Mouse (Mus musculus) forebrain, postnatal 0 days (tissue): ENCODE data around the gene Pomgnt2. TPM values are rescaled to one million over a fixed set of nuclear protein-coding genes. Genes with fewer than 3 reads are reported as not detected.
A peak's percentile ranks its signal among the peaks of the same experiment; 100 is the strongest.

Experiments used
- ATAC-seq: fragments of 200-750 bp; cut with Nextera tagmentation; 2 replicates; pipeline ENCODE4 v1.8.0; 2017; ENCODE audit warnings: mild to moderate bottlenecking, moderate library complexity
- DNase-seq: peaks from one replicate; pipeline ENCODE4 v3.0.0-alpha.2; 2015
- H3K27ac ChIP-seq: fragments of 300-500 bp; sonication (generic); 2 replicates; pipeline ENCODE4 v1.5.1; 2014; ENCODE audit warnings: low read depth, mild to moderate bottlenecking, antibody characterized with exemption, low read length, moderate library complexity, mixed read lengths
- H3K27me3 ChIP-seq: fragments of 300-500 bp; sonication (generic); 2 replicates; pipeline ENCODE4 v1.6.1; 2014; ENCODE audit warnings: mild to moderate bottlenecking, low read length, mixed read lengths; ENCODE audit not compliant: insufficient read depth
- H3K36me3 ChIP-seq: fragments of 300-500 bp; sonication (generic); 2 replicates; pipeline ENCODE4 v1.6.1; 2014; ENCODE audit warnings: mild to moderate bottlenecking, moderate library complexity; ENCODE audit not compliant: insufficient read depth
- H3K4me1 ChIP-seq: fragments of 300-500 bp; sonication (generic); 2 replicates; pipeline ENCODE4 v1.6.1; 2014; ENCODE audit warnings: antibody characterized with exemption; ENCODE audit not compliant: insufficient read depth
- H3K4me2 ChIP-seq: fragments of 300-500 bp; sonication (generic); 2 replicates; pipeline ENCODE4 v1.6.1; 2014; ENCODE audit warnings: low read depth, mild to moderate bottlenecking, moderate library complexity
- H3K4me3 ChIP-seq: fragments of 300-500 bp; sonication (generic); 2 replicates; pipeline ENCODE4 v1.5.1; 2014; ENCODE audit warnings: low read depth, low read length, mixed read lengths
- H3K9ac ChIP-seq: fragments of 300-500 bp; sonication (generic); 2 replicates; pipeline ENCODE4 v1.6.1; 2014; ENCODE audit warnings: mild to moderate bottlenecking
- H3K9me3 ChIP-seq: fragments of 300-500 bp; sonication (generic); 2 replicates; pipeline ENCODE4 v1.6.1; 2016; ENCODE audit warnings: low read length
- CTCF ChIP-seq: sonication (generic); IDR thresholded peaks from 2 replicates; pipeline ENCODE4 v1.5.1; 2016; ENCODE audit warnings: antibody characterized with exemption, control low read depth, low read depth
- WGBS: fragments of 180-500 bp; shearing (Covaris S2); extraction: QIAGEN DNeasy Blood & Tissue Kit; methylation state at CpG from one replicate; pipeline ENCODE4 v1.1.7; 2014; 5-methylcytosine and 5-hydroxymethylcytosine counted together
- polyA plus RNA-seq: library from polyadenylated mRNA; unstranded; fragments of >200 nt; fragmentation: Nextera tagmentation; extraction: Ambion mirVana; gene quantifications from 2 replicates; pipeline ENCODE4 v1.2.1, GENCODE M21; 2015
- total RNA-seq: library from RNA; depleted of rRNA; stranded (reverse); fragments of >200 nt; gene quantifications from 2 replicates; pipeline ENCODE4 v1.2.3, GENCODE M21; 2014; rRNA removed

Gene Pomgnt2
- total RNA-seq = 64.6 and 85.7 TPM in 2 replicates
- polyA plus RNA-seq = 28.3 and 35.6 TPM in 2 replicates

DNA sequence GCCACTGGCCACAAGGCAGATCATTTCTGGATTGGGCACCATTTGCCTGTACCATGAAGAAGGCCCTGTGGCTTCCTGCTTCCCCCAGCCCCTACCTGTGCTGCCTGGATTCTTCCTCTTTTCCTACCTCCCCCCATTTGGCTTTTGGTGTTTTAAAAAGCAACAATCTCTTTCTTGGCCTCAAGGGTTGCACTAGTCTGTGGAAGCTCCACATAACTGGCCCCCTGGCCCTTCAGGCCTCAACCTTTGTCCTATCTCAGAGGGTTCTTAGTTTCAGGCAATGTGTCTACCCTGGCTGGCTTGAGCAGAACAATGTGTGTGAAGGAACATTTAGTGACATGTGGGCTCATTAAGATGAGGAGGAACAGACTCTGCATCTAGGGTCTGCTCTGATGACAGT is at the start of gene Pomgnt2:
Gene Pomgnt2, minus strand, starts transcription at position 101 of the 400 bp plus-strand sequence.
- DNase-seq = no peak
- Histone ChIP-seq H3K4me3 (peak within 1 kb of the TSS; percentile 89), H3K4me1 (peaks cover 12% of the 10 kb centered on the region; the same call in 1 of the 2 replicates), H3K9me3 (no peaks in the 10 kb centered on the region), H3K27ac (no peak within 1 kb of the TSS), H3K9ac (peak within 1 kb of the TSS; percentile 95), H3K27me3 (no peaks in the 10 kb centered on the region), H3K36me3 (no peaks in the 10 kb centered on the region), H3K4me2 (peak within 1 kb of the TSS; percentile 83)
- no peak for TF ChIP-seq CTCF
- no peak for ATAC-seq

GRCm38 (mm10) chr9:122039848-122040247 is 42.9 kb upstream of the Pomgnt2 start:
- DNase-seq (no peak), ATAC-seq (no peak)
- 73% methylated on average over 4 of the region's 4 CpGs for WGBS
- Histone ChIP-seq H3K4me2 (no peak overlapping the region), H3K27ac (0 out of 2 replicates have a peak overlapping the region, but pooled peaks have one; percentile 21), H3K36me3 (no peaks in the 10 kb centered on the region), H3K9me3 (no peaks in the 10 kb centered on the region), H3K4me3 (no peak overlapping the region), H3K9ac (no peak overlapping the region), H3K27me3 (no peaks in the 10 kb centered on the region), H3K4me1 (peaks cover 11% of the 10 kb centered on the region)
- no peak for TF ChIP-seq CTCF

GRCm38 (mm10) chr9:122038631-122039030 is 41.7 kb upstream of the Pomgnt2 start:
- WGBS = 70% methylated on average over 1 of the region's 1 CpGs
- H3K9ac ChIP-seq = no peak overlapping the region
- ATAC-seq = no peak
- no peaks in the 10 kb centered on the region for H3K36me3 ChIP-seq
- no peaks in the 10 kb centered on the region for H3K9me3 ChIP-seq
- H3K4me2 ChIP-seq = no peak overlapping the region
- no peak for TF ChIP-seq CTCF
- no peak overlapping the region for H3K27ac ChIP-seq
- DNase-seq = no peak
- H3K4me1 ChIP-seq = peaks cover 11% of the 10 kb centered on the region
- no peak overlapping the region for H3K4me3 ChIP-seq
- H3K27me3 ChIP-seq = no peaks in the 10 kb centered on the region

GRCm38 (mm10) chr9:122036496-122037054 is 39.7 kb upstream of the Pomgnt2 start:
- Histone ChIP-seq H3K4me2 (no peak overlapping the region), H3K4me1 (peaks cover 11% of the 10 kb centered on the region), H3K27me3 (no peaks in the 10 kb centered on the region), H3K36me3 (no peaks in the 10 kb centered on the region), H3K4me3 (no peak overlapping the region), H3K9ac (no peak overlapping the region), H3K9me3 (no peaks in the 10 kb centered on the region), H3K27ac (peak overlapping the region; percentile 45)
- DNase-seq (peak; percentile 55), ATAC-seq (peak; percentile 75)
- WGBS = 43% methylated on average over 4 of the region's 4 CpGs
- TF ChIP-seq CTCF = no peak

DNA sequence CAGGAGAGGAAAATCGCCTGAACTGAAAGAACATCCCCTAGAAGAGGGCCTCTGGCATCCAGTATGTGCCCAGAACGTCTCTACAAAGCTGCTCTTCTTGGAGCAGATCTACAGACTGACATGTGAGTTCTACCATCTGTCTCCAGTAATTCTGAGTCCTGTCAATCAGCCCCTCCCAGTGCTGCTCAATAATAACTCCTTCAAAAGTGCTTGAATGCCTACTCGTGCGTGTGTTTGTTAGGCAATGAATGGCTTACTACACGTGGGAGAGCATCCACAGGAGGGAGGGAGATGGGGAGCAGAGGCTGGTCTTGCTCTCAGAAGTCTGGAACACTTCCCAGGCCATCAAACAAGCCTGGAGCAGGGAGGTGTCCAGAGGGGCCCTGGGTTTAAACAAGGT is 38.9 kb upstream of the Pomgnt2 start:
- Histone ChIP-seq H3K4me1 (peaks cover 11% of the 10 kb centered on the region), H3K27ac (0 out of 2 replicates have a peak overlapping the region, but pooled peaks have one; percentile 40), H3K4me2 (no peak overlapping the region), H3K27me3 (no peaks in the 10 kb centered on the region), H3K4me3 (no peak overlapping the region), H3K36me3 (no peaks in the 10 kb centered on the region), H3K9ac (no peak overlapping the region), H3K9me3 (no peaks in the 10 kb centered on the region)
- ATAC-seq (peak; percentile 68; the same call in 1 of the 2 replicates), DNase-seq (no peak)
- TF ChIP-seq CTCF = no peak
- 12% methylated on average over 5 of the region's 5 CpGs for WGBS

DNA sequence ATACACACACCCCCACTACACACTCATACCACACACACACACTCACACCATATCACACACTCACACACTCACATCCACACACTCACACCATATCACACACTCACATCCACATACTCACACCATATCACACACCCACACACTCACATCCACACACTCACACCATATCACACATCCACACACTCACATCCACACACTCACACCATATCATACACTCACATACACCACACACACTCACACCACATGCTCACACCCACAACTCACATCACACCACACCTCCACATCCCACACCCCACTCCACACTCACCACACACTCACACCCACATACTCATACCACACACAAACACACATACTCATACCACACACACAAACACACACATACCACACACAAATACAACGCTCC is 38.0 kb upstream of the Pomgnt2 start:
- Histone ChIP-seq H3K4me1 (peaks cover 13% of the 10 kb centered on the region), H3K9ac (no peak overlapping the region), H3K9me3 (no peaks in the 10 kb centered on the region), H3K27me3 (no peaks in the 10 kb centered on the region), H3K27ac (no peak overlapping the region), H3K4me3 (no peak overlapping the region), H3K4me2 (no peak overlapping the region), H3K36me3 (no peaks in the 10 kb centered on the region)
- no peak for DNase-seq
- TF ChIP-seq CTCF = no peak
- ATAC-seq = no peak
- WGBS = 89% methylated on average over 1 of the region's 1 CpGs

DNA sequence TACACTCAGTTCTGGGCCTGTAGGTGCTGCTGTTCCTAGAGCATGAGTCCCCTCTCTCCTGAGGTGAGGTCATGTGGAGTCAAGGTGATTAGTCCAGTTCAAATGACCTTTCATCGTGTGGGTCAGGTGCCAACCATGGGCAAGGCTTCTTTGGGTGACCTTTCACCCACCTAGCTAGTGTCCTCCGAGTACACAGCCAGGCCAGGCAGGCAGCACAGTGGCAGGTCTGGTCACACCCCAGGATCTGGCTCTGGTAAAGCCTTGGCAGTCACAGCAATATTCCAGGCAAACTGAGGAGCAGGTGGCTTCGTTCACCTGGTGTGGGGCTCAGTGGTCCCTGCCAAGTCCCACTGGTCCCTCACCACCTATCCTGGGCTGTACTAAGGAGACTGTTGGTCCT is 35.2 kb upstream of the Pomgnt2 start:
- WGBS = 86% methylated on average over 3 of the region's 3 CpGs
- Histone ChIP-seq H3K9ac (no peak overlapping the region), H3K4me3 (no peak overlapping the region), H3K9me3 (no peaks in the 10 kb centered on the region), H3K4me1 (peaks cover 13% of the 10 kb centered on the region), H3K4me2 (no peak overlapping the region), H3K27me3 (no peaks in the 10 kb centered on the region), H3K36me3 (no peaks in the 10 kb centered on the region), H3K27ac (no peak overlapping the region)
- DNase-seq (no peak), ATAC-seq (no peak)
- no peak for TF ChIP-seq CTCF
